Mouse (Mus musculus): ENCODE measurements around the gene Defa33. TPM values are rescaled to one million over a fixed set of nuclear protein-coding genes. Genes with fewer than 3 reads are reported as not detected.
"Not testable (repeated sequence)": the region's sequence is repeated elsewhere in the genome, so short reads cannot be mapped to it uniquely, and the experiment has no call there.

Defa33 gene
- polyA plus RNA-seq (2014; fragmentation: Nextera tagmentation; extraction: Ambion mirVana) = not detected in 2 replicates

DNA sequence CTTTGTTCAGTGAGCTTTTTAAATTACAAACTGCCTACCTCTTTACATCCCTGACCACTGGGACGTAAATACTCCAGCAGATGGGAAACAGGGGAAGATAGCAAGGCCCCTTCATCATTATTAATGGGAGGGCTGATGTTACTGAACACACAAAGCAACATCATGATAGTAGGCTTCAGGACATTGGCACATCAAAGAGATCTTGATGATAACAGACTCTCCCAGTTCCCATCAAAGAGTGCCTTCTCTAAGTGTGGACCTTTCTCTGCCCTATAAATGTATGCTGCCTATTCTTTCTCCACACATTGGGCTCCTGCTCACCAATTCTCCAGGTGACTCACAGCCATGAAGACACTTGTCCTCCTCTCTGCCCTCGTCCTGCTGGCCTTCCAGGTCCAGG, at the start of gene Defa33:
TSS of gene Defa33 (plus strand) at position 301 of the 400 bp plus-strand sequence.
- not testable (repeated sequence) for H3K4me1 ChIP-seq (replicated peaks; ENCODE audit: control insufficient read depth, insufficient read depth, low read length); H3K4me3 ChIP-seq (replicated peaks; ENCODE audit: low read length)

DNA sequence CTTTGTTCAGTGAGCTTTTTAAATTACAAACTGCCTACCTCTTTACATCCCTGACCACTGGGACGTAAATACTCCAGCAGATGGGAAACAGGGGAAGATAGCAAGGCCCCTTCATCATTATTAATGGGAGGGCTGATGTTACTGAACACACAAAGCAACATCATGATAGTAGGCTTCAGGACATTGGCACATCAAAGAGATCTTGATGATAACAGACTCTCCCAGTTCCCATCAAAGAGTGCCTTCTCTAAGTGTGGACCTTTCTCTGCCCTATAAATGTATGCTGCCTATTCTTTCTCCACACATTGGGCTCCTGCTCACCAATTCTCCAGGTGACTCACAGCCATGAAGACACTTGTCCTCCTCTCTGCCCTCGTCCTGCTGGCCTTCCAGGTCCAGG, 13.4 kb upstream of the Defa33 start, which contains the start of gene Defa2:
TSS of gene Defa2 (plus strand) at position 301 of the 400 bp plus-strand sequence.
- not testable (repeated sequence) for H3K9me3 ChIP-seq (ENCODE audit: control insufficient read depth, low read length); H3K9ac ChIP-seq; H3K36me3 ChIP-seq (replicated peaks; ENCODE audit: control insufficient read depth, insufficient read depth); H3K4me1 ChIP-seq (replicated peaks; ENCODE audit: control insufficient read depth, insufficient read depth, low read length); H3K27me3 ChIP-seq (ENCODE audit: control insufficient read depth, insufficient read depth, low read length); H3K27ac ChIP-seq; ATAC-seq (ENCODE audit: low FRiP score); H3K4me2 ChIP-seq (replicated peaks); DNase-seq (ENCODE audit: low spot score); H3K4me3 ChIP-seq (replicated peaks; ENCODE audit: low read length)
- WGBS = no CpG with 5 or more reads among the region's 2 CpGs

More for the DNA sequence above, at the start of gene Defa33:
- WGBS = no CpG with 5 or more reads among the region's 2 CpGs
- not testable (repeated sequence) for H3K9ac ChIP-seq; DNase-seq (ENCODE audit: low spot score); ATAC-seq (ENCODE audit: low FRiP score); H3K4me2 ChIP-seq (replicated peaks); H3K27ac ChIP-seq; H3K27me3 ChIP-seq (ENCODE audit: control insufficient read depth, insufficient read depth, low read length); H3K36me3 ChIP-seq (replicated peaks; ENCODE audit: control insufficient read depth, insufficient read depth); H3K9me3 ChIP-seq (ENCODE audit: control insufficient read depth, low read length)

- H3K4me3 ChIP-seq (replicated peaks; ENCODE audit: low read length) = not testable (repeated sequence)
- no CpG with 5 or more reads among the region's 1 CpGs for WGBS
These were observed 35.5 kb downstream of the Defa33 start, which contains the start of gene Defa36 for GRCm38 (mm10) chr8:21427111-21427510. Defa36 (plus strand) TSS chr8:21427411.

More at GRCm38 (mm10) chr8:21427111-21427510, 35.5 kb downstream of the Defa33 start, which contains the start of gene Defa36:
- not testable (repeated sequence) for H3K27me3 ChIP-seq (ENCODE audit: control insufficient read depth, insufficient read depth, low read length); ATAC-seq (ENCODE audit: low FRiP score); H3K9ac ChIP-seq; H3K4me1 ChIP-seq (replicated peaks; ENCODE audit: control insufficient read depth, insufficient read depth, low read length); H3K9me3 ChIP-seq (ENCODE audit: control insufficient read depth, low read length); H3K27ac ChIP-seq; H3K4me2 ChIP-seq (replicated peaks); DNase-seq (ENCODE audit: low spot score); H3K36me3 ChIP-seq (replicated peaks; ENCODE audit: control insufficient read depth, insufficient read depth)

Other genes with a start within 250 kb of the Defa33 start
- not detected in 2 replicates for gene Defa22, start 229.5 kb upstream of the Defa33 start, polyA plus RNA-seq (2014; fragmentation: Nextera tagmentation; extraction: Ambion mirVana)
- gene Defa31, start 200.2 kb upstream of the Defa33 start, polyA plus RNA-seq (2014; fragmentation: Nextera tagmentation; extraction: Ambion mirVana) = not detected in 2 replicates
- gene Gm15293, start 190.2 kb upstream of the Defa33 start, polyA plus RNA-seq (2014; fragmentation: Nextera tagmentation; extraction: Ambion mirVana) = not detected in 2 replicates
- gene Gm15292, start 142.1 kb upstream of the Defa33 start, polyA plus RNA-seq (2014; fragmentation: Nextera tagmentation; extraction: Ambion mirVana) = not detected in 2 replicates
- not detected in 2 replicates for gene Defa27, start 76.3 kb upstream of the Defa33 start, polyA plus RNA-seq (2014; fragmentation: Nextera tagmentation; extraction: Ambion mirVana)
- gene Defa29, start 64.8 kb upstream of the Defa33 start, polyA plus RNA-seq (2014; fragmentation: Nextera tagmentation; extraction: Ambion mirVana) = not detected in 2 replicates
- gene Defa2, start 13.3 kb upstream of the Defa33 start, polyA plus RNA-seq (2014; fragmentation: Nextera tagmentation; extraction: Ambion mirVana) = not detected in 2 replicates
- not detected in 2 replicates for gene Defa36, start 35.6 kb downstream of the Defa33 start, polyA plus RNA-seq (2014; fragmentation: Nextera tagmentation; extraction: Ambion mirVana)
- not detected in 2 replicates for gene Gm7849, start 64.7 kb downstream of the Defa33 start, polyA plus RNA-seq (2014; fragmentation: Nextera tagmentation; extraction: Ambion mirVana)
- not detected in 2 replicates for gene Defa20, start 117.4 kb downstream of the Defa33 start, polyA plus RNA-seq (2014; fragmentation: Nextera tagmentation; extraction: Ambion mirVana)
- gene Defa32, start 137.2 kb downstream of the Defa33 start, polyA plus RNA-seq (2014; fragmentation: Nextera tagmentation; extraction: Ambion mirVana) = not detected in 2 replicates
- not detected in 2 replicates for gene Defa37, start 173.6 kb downstream of the Defa33 start, polyA plus RNA-seq (2014; fragmentation: Nextera tagmentation; extraction: Ambion mirVana)
- not detected in 2 replicates for gene Defa28, start 191.2 kb downstream of the Defa33 start, polyA plus RNA-seq (2014; fragmentation: Nextera tagmentation; extraction: Ambion mirVana)
- not detected in 2 replicates for gene Gm7861, start 202.7 kb downstream of the Defa33 start, polyA plus RNA-seq (2014; fragmentation: Nextera tagmentation; extraction: Ambion mirVana)
- gene Defa26, start 226.4 kb downstream of the Defa33 start, polyA plus RNA-seq (2014; fragmentation: Nextera tagmentation; extraction: Ambion mirVana) = not detected in 2 replicates